Mouse (Mus musculus): ENCODE measurements around the gene Clec12b.

The Clec12b gene

DNA sequence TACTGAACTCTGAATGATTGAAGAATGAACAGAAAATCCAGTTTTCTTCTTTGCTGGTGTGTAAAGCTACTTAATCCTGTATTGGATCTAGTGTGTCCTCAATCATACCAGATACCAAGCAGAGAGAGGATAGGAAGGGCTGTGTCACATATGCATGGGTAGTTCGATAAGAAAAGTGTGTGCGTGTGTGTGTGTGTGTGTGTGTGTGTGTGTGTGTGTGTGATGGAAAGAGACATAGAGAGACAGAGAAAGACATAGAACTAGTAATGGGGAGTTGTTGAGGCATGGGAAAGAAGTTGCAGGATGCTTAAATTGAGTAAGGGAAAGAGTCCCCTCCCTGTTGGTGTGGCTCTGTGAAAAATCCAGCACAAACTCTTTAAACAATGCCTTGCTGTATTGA lies at the start of gene Clec12b:
Gene Clec12b (minus strand): TSS at position 101 of the 400 bp plus-strand sequence.
- DNase-seq (ENCODE audit: low read depth, low spot score) = no peak

DNA sequence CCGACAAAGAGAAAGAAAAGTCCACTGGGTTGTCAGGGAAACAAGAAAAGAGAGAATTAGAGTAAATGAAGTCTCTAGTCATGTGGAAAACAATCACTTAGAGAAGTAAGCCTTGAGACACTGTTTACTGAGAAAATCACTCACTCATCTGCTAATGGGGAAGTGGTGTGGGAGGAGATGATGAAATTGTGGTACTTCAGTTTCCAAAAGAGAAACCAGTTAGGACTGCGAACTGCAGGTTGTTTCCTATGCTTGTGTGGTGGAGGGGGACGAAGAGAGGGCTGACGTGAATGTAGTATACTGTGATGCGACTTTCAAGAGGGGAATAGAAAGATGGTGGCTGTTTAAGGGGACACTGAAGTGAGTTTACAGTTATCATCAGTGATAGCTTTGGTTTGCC lies 48.6 kb upstream of the Clec12b start:
- no peak for DNase-seq (ENCODE audit: low read depth, low spot score)

DNA sequence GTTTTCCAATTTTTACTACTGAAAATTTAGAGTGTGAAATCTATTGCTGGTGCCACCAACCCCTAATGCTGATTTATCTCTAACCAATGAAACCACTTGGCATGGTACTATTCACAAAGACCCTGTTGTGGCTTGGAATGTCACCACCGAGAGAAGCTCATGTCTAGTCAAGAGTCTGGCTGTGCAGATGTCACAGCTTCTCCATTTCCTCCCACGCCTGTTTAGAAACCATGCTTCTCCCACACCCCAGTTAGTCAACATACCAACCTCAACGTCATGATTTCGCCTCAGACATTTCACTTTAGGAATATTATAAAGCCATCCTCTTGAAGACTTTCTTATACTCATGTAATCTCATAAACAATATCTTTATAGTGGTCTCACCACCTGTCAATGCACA lies 41.6 kb upstream of the Clec12b start:
- no peak for DNase-seq (ENCODE audit: low read depth, low spot score)

DNA sequence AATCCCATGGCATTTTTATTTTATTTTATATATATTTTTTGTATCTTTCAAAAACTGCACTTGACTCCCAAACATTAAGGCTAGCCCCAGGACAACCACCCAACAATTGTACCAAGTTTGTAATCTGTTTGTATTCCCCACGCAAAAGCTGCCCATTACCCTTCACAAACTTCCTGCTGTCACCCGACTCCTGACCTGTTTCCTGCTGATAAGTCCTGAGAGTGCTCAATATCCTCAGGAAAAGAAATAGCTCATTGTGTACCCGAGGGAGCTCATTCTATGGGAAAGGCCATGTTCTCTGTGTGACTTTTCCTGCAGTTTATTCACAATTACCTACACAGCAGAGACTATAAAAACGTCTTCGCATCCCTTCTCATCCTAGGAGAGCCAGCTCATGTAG lies 40.1 kb upstream of the Clec12b start:
- no peak for DNase-seq (ENCODE audit: low read depth, low spot score)

DNA sequence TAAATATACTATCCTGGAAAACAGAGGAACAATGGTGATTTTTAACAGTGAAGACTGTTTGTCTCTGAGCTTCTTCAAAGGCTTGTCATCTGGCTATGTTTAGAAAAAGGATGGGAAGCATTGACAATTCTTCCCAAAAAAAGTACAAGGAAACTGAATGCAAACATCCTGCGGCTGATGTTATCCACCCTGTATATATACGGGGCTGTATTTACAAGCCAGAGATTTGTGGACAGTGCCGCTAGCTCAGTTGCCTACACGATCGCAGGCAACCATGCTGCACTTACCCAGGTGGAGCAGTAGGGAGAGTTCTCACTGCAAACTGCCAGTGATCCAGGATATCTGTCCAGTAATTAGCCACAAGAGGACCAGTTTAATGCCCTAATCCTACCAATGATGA lies 39.5 kb upstream of the Clec12b start:
- no peak for DNase-seq (ENCODE audit: low read depth, low spot score)

DNA sequence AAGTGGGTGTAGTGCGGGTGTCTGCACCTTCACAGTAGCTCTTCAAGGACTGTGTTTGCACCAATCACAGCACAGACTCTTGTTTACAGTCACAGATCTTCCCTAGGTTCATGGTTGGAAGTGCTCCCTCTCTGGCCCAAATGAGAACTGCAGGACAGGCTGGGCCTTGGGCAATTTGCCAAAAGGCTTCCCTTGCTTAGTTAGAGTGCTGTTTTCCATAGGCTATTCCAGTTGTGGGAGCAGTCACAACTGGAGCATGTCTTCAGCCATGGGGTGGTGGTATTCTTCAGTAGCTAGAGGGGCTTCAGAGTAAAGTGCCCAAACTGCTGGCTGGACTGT lies 38.0 kb upstream of the Clec12b start:
- peak; percentile 30 for DNase-seq (ENCODE audit: low read depth, low spot score)

DNA sequence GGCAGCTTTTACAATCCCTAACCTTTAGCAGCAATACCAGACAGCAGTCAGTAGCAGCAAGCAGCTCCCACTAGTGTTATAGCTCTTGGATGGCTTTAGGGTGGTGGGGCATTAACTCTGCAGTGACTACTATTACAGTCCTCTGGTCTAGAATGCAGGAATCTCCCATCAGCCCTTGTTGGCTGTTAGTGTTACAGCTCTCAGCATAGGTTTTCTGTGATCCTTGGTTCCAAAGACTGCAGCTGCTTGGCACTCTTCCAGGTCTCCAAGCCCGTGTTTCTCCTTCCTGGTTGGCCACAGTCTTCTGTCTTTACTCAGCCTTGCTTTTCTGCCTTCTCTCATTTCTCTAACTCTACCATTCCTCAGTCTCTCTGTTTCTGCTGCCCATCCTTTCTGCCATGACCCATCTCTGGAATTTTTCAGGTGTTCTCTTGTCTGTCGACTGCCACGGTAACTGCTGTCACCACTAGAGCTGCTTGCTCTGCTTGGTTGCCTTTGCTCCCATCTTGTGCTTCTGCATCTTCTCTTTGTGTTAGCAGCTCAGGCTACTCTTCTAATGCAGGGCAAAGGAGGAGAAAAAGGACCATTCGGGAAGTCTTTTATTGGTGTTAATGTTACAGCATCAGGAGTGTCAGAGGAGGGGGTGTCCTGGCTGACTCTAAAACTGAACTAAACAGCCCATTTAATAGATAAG lies 37.5 kb upstream of the Clec12b start:
- DNase-seq (ENCODE audit: low read depth, low spot score) = no peak

DNA sequence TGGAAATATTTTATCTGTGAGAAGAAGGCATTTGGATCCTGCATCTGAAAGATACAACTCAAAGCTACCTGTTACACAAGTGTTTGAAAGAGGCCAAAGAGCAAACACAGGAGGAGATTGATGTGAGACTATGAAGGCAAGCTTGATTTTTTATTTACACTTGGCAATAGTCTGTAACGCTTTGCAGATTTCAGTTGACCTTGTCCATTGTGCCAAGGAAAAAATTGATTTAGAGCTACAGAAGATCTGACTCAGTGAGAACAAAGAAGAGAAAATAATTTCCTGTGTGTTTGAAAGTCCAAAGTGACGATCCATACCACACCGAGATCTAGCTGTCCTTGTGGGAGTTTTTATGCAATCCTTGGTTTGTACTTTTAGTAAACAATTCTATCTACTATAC lies 36.6 kb upstream of the Clec12b start:
- no peak for DNase-seq (ENCODE audit: low read depth, low spot score)

DNA sequence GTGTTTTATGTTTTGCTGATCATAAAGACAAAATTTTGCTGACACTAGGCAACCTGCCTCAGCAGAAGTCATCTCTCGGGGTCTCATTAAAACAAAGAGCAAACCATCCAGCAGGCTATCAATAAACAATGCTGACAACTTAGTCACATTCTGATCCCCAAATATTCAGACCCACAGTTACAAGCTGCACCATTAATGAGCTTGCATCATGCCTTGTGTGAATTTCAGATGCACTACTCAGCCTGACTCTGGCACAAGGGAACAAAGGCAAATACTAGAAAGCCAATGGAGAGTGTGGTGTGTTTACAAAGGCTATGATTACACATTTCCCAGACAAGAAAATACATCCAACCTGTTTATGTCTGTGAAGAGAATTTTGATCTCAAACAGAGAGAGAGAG lies 28.5 kb upstream of the Clec12b start:
- DNase-seq (ENCODE audit: low read depth, low spot score) = no peak

DNA sequence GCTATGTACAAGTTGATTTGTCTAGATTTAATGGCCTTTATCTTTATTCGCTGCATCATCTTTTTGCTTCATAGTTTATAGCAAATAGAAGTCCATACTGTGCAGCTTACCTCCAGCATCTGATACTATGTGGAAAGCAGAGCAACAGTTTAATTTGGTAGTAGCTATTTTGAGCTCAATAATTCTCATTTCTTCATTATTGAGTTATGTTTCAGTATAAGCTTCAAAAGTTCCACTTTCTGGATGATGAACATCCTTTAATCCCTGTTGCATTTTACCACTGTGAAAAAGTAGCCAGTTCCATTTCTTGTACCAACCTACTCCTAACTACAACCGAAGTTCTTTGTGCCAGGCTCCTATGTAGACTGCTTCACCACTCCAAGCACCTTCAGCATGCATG lies 22.9 kb upstream of the Clec12b start, which contains the start of gene Clec9a:
Gene Clec9a (plus strand): TSS at position 301 of the 400 bp plus-strand sequence.
- no peak for DNase-seq (ENCODE audit: low read depth, low spot score)

DNA sequence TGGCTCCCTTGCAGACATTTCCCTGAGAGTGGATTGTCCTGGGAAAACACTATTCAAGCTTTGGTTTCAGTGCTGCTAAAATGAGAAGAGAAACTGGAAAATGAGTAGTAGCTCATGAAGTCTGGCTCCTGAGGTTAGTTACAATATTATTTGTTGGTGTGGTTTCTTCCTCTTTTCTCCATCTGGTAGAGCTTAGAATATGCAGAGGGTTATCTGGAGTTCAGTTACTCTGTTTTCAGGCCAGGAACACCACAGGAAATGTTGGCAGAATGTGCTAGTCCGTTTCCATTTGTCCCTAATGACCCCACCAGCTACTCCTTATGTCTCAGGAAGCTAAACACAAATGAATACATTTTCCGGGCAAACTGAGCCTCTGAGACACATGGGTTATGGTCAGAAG lies 21.6 kb upstream of the Clec12b start:
- no peak for DNase-seq (ENCODE audit: low read depth, low spot score)

DNA sequence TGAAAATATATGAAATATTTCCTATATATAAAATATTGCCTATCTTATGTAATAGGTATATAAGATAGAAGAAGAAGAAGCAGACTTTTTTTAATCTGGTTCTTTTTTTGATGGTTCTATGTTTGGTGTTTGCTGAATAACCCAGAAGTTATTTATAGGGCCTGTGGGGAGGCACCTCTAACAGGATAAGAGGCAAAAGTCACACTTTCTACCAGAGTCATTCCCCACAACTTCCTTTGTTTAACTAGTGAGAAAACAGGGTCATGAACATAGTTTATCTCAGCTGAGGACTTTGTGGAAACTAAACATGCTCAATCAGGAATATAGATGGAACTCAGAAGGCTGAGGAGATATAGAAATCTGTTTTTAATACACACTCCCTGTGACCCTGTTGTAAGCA lies 20.3 kb upstream of the Clec12b start:
- no peak for DNase-seq (ENCODE audit: low read depth, low spot score)

DNA sequence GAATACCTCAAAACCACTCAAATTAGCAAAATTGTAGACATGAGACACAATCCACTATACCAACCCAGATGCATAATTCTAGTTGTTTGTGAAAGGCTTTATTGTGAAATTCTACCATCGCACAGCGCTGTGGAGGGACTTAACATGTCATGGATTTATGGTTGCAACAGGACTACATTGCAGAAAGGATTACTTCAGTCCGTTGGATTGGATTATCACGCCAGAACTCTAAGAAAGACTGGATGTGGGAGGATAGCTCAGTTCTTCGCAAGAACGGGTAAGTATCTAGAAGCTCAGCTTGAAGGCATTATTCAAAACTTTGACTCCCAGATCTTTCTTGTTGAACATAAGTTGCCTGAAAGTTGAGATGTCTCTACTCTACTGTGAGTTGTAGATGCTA lies 17.7 kb upstream of the Clec12b start:
- DNase-seq (ENCODE audit: low read depth, low spot score) = no peak

DNA sequence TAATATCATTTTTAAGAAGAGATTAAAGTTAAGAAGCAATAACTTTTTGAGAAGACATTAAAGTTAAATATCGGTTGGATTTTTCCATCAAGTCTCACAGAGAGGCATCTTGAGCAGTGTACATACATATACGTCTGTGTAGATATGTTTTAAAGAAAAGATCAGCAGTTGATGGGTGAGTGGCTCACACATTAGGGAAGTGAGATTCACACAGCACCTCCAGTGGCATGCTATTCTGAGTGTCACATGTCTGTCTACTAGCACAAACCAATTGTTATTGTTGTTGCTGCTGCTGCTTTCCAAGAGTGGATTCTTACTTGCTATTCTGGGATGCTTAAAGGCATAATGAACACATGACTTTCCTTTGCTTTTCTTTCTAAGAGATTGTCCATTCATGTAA lies 16.7 kb upstream of the Clec12b start:
- no peak for DNase-seq (ENCODE audit: low read depth, low spot score)

DNA sequence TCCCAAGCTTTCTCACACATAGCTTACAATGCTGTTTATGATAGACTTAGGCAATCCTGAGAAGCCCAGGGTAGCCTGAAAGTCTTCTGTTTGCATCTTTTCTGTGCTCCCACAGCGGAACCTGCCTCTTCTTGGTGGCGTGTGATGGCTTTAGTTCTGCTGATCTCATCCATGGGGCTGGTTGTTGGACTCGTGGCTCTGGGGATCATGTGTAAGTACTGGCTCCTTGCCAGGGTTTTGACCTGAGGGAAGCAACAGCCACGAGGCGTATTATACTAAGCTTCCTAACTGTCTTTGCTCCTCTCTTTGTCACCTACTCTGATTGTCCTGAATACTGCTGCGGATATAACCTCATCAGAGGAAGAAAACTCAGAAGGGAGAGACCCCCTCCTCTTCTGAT lies 14.3 kb upstream of the Clec12b start:
- DNase-seq (ENCODE audit: low read depth, low spot score) = no peak

DNA sequence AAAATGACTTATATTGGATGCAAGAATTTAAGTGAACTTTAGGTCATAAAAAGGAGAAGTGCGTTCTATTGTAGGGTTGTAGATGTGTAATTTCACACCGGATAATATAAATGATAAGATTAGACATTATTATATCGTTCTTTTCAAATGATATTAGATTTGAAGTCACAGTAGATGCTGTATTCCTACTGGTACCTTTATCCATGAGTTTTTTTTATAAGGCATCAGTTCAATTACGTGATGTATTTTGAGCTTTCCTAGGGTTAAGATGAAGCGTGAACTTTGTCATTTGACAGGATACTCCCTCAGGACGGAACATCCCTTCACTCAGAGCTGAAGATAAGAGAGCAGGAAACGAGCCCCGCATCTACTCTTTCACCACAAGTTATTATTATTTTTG lies 11.3 kb upstream of the Clec12b start, which contains the start of gene Clec1b:
Gene Clec1b (plus strand): TSS at position 301 of the 400 bp plus-strand sequence.
- DNase-seq (ENCODE audit: low read depth, low spot score) = no peak

DNA sequence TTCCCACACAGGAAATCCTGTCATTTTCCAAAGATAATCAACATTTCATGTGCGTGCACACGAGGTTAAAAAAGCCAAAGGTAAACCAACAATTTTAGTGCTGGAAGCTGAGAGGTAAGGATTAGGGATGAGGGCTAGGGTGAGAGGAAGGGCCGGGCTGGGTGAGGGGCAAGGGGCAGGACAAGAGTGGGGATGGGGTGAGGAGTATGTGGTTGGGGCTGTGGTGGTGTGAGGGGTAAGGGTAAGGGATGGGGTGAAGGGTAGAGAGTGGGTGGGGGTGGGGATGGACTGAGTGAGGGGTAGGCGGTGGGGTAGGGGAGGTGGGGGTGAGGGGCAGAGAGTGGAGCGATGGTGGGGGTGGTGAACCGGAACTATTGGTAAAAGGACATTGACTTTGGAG lies 8.1 kb upstream of the Clec12b start:
- DNase-seq (ENCODE audit: low read depth, low spot score) = no peak

DNA sequence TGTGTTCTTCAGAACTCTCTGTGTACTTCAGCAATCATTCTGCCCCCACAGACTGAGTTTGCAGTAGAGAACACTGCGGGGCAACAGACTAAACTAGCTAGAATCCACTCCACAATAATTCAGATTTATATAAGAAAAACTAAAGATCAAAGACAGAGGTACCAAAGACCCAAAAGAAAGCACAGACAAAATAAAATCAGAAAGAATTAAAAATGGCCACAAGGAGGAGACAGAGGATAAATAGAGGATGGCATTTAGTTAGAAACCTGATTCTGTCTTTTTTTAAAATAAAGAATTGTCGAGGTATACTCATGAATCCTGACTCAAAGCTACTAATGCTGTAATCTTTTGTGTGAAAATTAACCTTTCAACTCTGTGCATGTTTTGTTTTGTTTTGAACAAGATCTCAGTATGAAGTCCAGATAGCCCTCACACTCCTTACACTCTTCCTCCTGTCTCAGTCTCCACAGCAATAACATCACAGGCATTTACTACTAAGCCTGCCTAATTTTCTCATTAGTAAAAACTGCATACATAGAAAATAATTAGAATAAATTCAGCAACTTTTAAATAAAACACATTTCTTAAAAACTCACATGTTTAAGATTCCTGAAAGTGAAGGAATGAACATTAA lies 7.5 kb upstream of the Clec12b start:
- no peak for DNase-seq (ENCODE audit: low read depth, low spot score)

DNA sequence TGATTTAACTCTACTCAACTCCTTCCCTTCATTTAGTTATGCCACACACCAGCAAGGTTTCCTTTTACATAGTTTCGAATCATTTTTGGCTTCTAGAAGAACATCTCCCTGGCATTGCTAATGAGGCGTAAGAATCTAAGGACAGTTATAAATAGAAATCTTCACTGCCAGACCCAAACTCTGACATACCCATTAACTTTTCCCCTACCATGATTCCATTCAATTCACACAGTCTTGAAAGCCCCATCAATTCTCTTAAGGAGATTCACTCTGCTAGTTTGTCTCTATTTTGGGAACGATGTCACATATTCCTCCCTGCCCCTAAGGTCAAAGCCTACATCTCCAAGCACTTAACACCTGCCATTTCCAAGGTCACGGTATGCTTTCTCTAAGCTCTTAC lies 674 bp downstream of the Clec12b start:
- no peak for DNase-seq (ENCODE audit: low read depth, low spot score)

DNA sequence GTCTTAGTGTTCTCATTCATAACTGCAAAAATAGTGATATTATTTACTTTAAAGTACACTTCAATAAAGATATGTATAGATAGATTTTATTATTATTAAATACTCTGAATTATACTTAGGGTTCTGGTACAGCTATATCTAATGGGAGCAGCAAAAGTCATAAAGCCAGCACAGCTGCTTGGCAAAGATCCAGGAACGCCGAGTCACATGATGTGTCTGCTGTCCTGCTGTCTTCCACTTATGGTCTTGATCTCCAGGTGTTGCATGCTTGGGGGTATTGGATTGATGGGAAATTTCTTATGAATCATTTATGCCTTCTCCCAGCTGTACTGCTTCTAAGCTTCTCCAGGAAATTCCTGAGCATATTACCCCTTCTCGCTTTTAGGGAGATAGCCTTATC lies 2.2 kb downstream of the Clec12b start:
- DNase-seq (ENCODE audit: low read depth, low spot score) = no peak

DNA sequence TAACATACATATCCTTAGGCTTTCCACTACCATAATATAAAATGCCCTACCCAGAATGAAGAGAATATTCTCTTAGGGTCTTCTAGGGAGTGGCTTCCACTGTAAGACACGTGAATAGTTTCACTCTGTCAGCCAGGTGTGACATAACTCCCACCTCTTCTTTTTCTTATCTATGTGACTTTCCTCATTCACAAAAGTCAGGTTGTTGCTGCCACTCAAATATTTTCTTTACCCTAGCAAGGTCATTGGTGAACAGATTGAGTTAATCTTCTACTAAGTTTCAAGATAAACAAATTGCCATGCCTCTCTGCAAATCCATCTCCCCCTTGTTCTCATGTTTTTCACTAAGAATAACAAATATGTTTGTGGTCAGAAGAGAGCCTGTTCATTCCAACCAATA lies 3.9 kb downstream of the Clec12b start:
- DNase-seq (ENCODE audit: low read depth, low spot score) = no peak

DNA sequence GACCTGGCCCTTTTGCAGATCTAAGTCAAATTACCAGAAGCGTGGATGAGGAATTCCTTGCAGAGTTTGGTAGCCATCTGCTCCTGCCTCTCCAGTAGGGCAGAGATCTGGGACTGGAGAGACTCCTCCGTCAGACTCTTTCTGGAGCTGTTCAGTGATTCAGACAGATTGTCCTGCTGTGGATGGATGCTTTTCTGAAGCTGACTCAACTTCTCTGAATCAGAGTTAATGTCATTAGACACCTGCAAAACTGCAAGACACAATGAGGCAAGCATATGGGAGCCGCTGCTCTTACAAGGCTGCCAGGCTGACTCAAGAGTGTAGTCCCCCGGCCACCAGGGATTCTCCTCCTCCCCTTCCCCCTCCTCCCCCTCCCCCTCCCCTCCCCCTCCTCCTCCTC lies 5.2 kb downstream of the Clec12b start:
- DNase-seq (ENCODE audit: low read depth, low spot score) = no peak

DNA sequence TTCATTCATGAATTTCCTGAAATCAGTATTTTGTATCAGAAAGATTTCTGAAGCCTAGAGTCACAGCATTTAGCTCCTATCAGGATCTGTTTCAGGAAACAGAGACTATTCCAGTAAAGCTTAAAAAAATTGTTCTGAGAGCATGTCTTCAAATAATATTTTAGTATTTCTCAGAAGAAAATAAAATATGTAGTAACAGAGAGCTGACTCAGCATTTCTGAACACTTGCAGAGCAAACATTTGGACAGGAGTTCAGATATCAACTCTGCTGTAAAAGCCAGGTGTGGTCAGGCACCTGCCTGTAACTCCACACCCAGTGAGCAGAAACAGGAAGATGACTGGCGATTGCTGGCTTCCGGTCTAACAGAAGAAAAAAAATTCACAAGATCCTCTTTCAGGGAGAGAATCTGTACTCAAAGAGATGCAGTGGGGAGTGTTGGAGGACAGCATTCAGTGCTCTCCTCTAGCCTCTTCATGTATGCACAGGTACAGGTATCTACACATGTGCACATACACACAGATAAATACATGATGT lies 10.7 kb downstream of the Clec12b start:
- no peak for DNase-seq (ENCODE audit: low read depth, low spot score)

All from embryo, embryonic 11.5 days (tissue).